Mouse (Mus musculus): Measurements from ENCODE around the gene Hdhd5. TPM values are rescaled to one million over a fixed set of nuclear protein-coding genes. Genes with fewer than 3 reads are reported as not detected.

The Hdhd5 gene
- 10 to 100 TPM; 24.3 to 33.6 TPM for total RNA-seq (2021)
- long read RNA-seq, experiment 1, transcript Hdhd5-201 (8 exons, 1,928 nt): major isoform, 22 of 26 reads
- long read RNA-seq, experiment 1, partial matches to known transcripts: 2 of 26 reads
- long read RNA-seq, experiment 1, other reads (novel, unspliced or antisense): 2 of 26 reads
- long read RNA-seq, experiment 2, transcript Hdhd5-201 (8 exons, 1,928 nt): major isoform, 43 of 55 reads
- long read RNA-seq, experiment 2, partial matches to known transcripts: 2 of 55 reads
- long read RNA-seq, experiment 2, other reads (novel, unspliced or antisense): 10 of 55 reads

- DNase-seq (ENCODE audit: low spot score in 2 of 2): peak; percentile 91 to 93
These were observed at the start of gene Hdhd5 for GRCm38 (mm10) chr6:120531020-120531965. Hdhd5 (minus strand) TSS chr6:120531319.

GRCm38 (mm10) chr6:120580713-120581015 is 49.5 kb upstream of the Hdhd5 start:
- no peak for DNase-seq (ENCODE audit: low spot score in 2 of 2)

- peak in 1 of 2 experiments; percentile 30 for DNase-seq (ENCODE audit: low spot score in 2 of 2)
These were observed 49.0 kb upstream of the Hdhd5 start for GRCm38 (mm10) chr6:120579831-120580712.

- DNase-seq (ENCODE audit: low spot score in 2 of 2): no peak
These were observed 48.2 kb upstream of the Hdhd5 start for GRCm38 (mm10) chr6:120579110-120579830.

- no peak for DNase-seq (ENCODE audit: low spot score in 2 of 2)
These were observed 47.4 kb upstream of the Hdhd5 start for GRCm38 (mm10) chr6:120578471-120578870.

GRCm38 (mm10) chr6:120572372-120572771 is 41.3 kb upstream of the Hdhd5 start:
- no peak for DNase-seq (ENCODE audit: low spot score in 2 of 2)

- no peak for DNase-seq (ENCODE audit: low spot score in 2 of 2)
These were observed 37.1 kb upstream of the Hdhd5 start for GRCm38 (mm10) chr6:120568257-120568656.

- no peak for DNase-seq (ENCODE audit: low spot score in 2 of 2)
These were observed 36.1 kb upstream of the Hdhd5 start for GRCm38 (mm10) chr6:120566911-120567909.

- DNase-seq (ENCODE audit: low spot score in 2 of 2): no peak
These were observed 25.5 kb upstream of the Hdhd5 start for GRCm38 (mm10) chr6:120556641-120557040.

- DNase-seq (ENCODE audit: low spot score in 2 of 2): no peak
These were observed 25.0 kb upstream of the Hdhd5 start for GRCm38 (mm10) chr6:120555983-120556567.

GRCm38 (mm10) chr6:120555152-120555551 is 24.0 kb upstream of the Hdhd5 start:
- DNase-seq (ENCODE audit: low spot score in 2 of 2): no peak

- DNase-seq (ENCODE audit: low spot score in 2 of 2): no peak
These were observed 19.1 kb upstream of the Hdhd5 start for GRCm38 (mm10) chr6:120550173-120550572.

GRCm38 (mm10) chr6:120548581-120548980 is 17.5 kb upstream of the Hdhd5 start:
- no peak for DNase-seq (ENCODE audit: low spot score in 2 of 2)

- DNase-seq (ENCODE audit: low spot score in 2 of 2): no peak
These were observed 15.9 kb upstream of the Hdhd5 start for GRCm38 (mm10) chr6:120546973-120547372.

- DNase-seq (ENCODE audit: low spot score in 2 of 2): no peak
These were observed 15.2 kb upstream of the Hdhd5 start for GRCm38 (mm10) chr6:120546292-120546691.

- no peak for DNase-seq (ENCODE audit: low spot score in 2 of 2)
These were observed 10.9 kb upstream of the Hdhd5 start for GRCm38 (mm10) chr6:120542061-120542460.

GRCm38 (mm10) chr6:120541386-120541785 is 10.3 kb upstream of the Hdhd5 start:
- DNase-seq (ENCODE audit: low spot score in 2 of 2): no peak

GRCm38 (mm10) chr6:120539781-120540231 is 8.7 kb upstream of the Hdhd5 start:
- peak; percentile 28 to 47 for DNase-seq (ENCODE audit: low spot score in 2 of 2)
